Mouse (Mus musculus) adrenal gland, postnatal 10 days (tissue): ENCODE measurements around the gene Sugp2. TPM values are rescaled to one million over a fixed set of nuclear protein-coding genes. Genes with fewer than 3 reads are reported as not detected.
"Not testable (repeated sequence)": the region's sequence is repeated elsewhere in the genome, so short reads cannot be mapped to it uniquely, and the experiment has no call there.

ENCODE experiments used
- DNase-seq: peaks from one replicate; pipeline ENCODE4 v3.0.0; 2021; ENCODE audit warnings: mixed read lengths
- long read RNA-seq, 2 experiments: library from polyadenylated mRNA; stranded (forward); transcript quantifications; one replicate each; pipeline ENCODE4 v2.0.0; 2021
- total RNA-seq, 2 experiments: library from RNA; stranded (reverse); gene quantifications; 2 replicates each; pipeline ENCODE4 v1.2.3; 2021

The Sugp2 gene
- total RNA-seq, result 10 to 100 TPM; 28.9 to 48.5 TPM
- long read RNA-seq, experiment 1, full-length matches to known transcripts, result 1 of 16 reads
- long read RNA-seq, experiment 1, partial matches to known transcripts, result 8 of 16 reads
- long read RNA-seq, experiment 1, other reads (novel, unspliced or antisense), result 7 of 16 reads
- long read RNA-seq, experiment 2, full-length matches to known transcripts, result 8 of 21 reads
- long read RNA-seq, experiment 2, partial matches to known transcripts, result 2 of 21 reads
- long read RNA-seq, experiment 2, other reads (novel, unspliced or antisense), result 11 of 21 reads

DNA sequence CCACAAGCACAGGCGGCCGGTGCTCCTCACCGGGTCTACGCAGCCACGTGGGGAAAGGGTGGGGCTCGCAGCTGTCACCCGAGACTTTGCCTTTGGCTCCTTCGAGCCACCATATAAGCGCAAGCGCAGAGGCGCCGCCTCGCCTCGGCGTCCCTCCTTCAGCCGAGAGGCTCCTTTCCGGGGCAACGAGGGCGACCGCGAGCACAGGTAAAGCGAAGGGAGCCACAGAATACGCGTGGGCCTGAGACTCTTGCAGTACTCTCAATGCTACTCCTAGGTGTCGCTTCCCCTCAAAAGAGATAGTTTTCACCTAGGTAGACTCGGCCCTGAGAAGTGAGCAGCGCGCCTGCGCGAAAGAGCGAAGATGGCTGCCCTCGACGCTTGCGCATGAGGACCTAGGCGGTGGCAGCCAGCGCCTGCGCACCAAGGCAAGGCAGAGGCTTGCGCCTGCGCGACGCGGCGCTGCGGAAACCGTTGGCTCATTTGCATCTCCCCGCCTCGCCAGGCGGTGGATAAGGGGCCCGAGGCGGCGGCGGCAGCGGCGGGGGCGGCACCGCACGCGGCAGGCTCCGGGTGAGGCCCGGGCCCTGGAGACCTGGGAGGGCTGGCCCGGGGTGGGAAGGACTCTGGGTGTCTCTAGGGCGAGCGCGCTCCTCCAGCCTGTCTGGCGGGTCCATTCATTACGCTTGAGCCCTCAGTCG is at the start of gene Sugp2, which contains the start of gene Armc6:
Gene Sugp2 (plus strand): TSS at position 147 of the 701 bp plus-strand sequence.
Gene Armc6 (minus strand): TSS at position 387 of the 701 bp plus-strand sequence.
- DNase-seq, result peak; percentile 95

DNA sequence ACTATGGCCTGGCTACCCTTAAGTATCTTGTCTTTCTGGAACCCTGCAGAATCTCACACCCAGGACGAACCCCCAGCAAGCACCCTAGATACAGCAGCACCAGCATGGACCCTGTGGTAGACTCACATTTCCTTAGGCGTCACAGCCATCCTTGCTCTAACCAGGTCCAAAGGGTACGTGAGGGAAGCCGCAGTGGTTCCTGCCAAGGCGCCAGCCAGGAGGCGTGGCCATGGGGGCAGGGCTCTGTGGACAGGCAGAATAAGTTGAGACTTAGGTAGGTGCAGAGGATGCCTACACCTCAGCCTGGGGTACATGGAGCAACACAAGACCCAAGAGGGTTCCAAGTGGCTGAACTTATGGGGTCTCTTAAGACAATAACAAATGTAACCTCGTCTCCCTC is 45.3 kb upstream of the Sugp2 start:
- peak; percentile 52 for DNase-seq

DNA sequence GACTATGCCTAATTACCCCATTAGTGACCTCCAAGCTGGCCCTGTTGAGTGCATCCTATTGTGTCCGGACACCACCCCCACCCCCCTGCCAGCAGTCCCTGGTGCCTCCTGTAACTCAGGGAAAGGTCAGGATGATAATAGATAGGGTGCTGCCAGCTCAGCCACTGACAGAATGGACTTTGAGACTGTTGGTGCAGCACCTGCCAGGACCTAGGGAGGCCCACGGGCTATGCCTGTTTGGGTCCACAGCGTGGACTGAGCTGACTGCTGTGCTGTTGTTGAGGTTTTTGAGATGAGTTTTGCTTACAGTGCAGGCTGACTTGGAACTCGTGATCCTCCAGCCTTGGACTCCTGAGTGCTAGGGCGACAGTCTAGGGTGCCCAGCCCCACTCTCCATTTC is 40.8 kb upstream of the Sugp2 start:
- no peak for DNase-seq

DNA sequence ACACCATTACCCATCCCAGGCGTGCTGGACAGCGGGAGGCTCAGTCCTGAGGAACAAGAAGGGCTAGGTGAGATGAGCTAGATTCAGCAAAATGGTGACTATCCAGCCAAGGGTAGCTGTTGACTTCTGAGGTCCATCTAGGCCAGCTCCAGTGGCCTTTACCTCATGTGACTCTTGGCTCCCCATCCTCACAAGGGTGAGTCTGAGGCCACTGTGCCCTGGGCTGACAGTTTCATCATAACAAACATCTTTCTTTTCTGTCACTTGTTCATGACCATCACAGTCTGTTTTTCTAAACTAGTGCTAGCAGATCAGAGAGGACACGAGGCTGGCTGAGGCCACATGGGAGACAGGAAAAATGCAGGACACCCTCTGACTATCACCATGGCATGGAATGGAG is 39.8 kb upstream of the Sugp2 start:
- DNase-seq, result no peak

DNA sequence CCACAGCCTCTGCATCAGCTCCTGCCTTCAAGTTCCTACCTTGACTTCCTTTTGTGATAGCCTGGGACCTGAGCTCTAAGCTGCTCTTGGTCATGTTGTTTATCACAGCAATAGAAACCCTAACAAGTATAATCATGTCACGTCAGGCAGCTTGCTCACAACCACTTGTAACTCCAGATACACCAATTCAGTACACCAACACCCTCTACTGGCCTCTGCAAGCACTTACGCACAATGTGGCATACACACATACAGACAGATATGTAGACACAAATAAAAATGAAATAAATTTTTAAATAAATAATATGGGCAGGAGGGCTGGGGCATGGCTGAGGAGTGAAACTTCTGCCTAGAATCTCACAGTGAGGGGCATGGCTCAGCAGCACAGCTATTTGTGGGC is 38.3 kb upstream of the Sugp2 start:
- no peak for DNase-seq

DNA sequence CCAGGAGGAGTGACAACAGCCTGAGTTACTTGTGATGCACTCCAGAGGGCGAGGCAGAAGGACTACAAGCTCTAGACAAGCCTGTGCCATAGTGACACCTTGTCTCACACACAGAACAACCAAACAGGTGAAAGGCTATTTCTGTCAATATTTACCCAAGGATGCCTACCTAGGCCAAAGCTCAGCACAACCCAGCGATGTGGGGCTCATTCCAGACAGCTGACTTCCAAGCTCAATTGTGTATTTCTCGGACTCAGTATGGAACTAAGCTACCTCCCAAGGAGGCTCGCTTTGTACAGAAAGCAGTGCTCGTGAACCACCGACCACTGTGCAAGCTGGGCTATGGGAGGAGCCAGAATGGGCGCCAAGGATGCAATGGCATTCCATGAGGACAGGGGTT is 36.4 kb upstream of the Sugp2 start:
- DNase-seq, result no peak

DNA sequence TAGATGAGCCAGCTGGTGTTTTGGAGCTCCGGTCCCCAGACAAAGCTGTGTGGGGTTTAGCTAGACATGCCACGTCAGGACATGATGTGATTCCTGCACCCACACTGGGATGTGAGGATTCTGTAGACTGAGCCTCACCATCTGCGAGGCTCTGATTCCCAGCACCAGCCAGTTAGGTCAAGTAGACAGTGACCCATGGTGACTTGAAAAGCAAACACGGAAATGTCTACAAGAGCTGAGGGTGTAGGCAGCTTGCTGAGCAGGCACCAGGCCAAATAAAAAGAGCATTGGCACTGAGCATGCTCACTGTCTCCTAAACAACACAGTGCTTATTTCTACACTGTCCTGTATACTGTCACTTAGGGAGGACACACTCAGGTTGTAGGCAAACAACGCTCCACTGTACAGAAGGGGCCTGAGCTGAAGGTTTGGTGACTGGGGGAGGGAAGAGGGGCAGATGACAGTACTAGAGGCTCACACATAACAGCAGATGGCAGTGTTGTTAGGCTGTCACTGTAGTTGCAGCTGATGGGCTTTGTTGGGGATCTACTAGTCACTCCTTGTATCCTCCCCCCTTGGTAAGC is 33.8 kb upstream of the Sugp2 start:
- DNase-seq, result no peak

DNA sequence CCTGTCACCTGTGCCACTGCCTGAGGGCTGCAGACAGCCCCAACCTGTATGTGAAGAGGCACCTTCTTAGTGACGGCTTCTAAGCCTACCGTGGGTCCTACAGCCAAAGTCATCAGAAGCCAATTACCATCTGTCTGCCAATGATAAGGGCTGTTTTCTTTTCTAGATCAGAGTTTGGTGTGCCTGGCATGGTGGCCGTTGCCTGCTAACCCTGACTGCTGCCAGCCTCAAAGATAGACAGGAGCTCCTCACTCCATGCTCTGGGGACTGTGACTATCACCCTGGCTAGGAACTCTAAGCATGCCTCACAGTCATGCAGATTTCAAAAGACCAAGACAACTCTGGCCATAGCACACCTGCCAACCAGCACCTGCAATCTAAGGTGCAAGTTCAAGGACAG is 32.6 kb upstream of the Sugp2 start:
- DNase-seq, result no peak

DNA sequence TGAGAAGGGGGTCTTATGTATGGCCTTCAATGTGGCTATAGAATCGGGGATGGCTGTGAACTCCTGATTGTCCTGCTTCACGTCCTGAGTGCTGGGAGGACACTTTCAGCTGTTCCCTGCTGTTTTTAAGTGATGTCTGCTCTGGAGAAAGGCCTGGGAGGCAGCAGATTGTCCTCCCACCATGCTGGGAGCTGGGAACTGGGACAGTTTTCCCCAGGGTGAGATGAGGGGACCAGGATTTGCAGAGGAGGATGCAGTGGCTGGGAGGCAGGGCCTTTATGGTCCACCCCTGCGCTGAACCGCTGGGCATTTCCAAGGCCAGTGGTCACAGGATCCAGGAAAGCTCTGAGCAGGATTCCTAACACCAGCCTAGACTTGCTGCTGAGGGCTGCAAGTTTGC is 31.0 kb upstream of the Sugp2 start:
- DNase-seq, result no peak

DNA sequence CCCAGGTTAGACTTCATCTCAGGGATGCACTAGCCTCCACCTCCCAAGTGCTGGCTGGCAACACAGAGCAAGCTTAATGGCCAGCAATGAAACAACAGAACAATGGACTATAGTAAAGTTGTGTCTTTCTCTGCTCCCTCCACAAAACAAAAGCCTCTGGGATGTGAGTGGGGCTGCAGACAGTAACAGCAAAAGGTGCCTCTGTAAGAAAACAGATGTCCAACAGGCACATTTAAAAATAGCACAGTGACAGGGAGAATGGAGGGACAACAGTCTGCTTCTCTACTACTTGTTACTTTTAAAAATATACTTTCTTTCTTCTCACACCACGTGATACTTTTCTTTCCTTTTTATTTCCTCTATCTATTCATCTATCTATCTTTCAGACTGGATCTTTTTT is 29.3 kb upstream of the Sugp2 start:
- DNase-seq, result no peak

DNA sequence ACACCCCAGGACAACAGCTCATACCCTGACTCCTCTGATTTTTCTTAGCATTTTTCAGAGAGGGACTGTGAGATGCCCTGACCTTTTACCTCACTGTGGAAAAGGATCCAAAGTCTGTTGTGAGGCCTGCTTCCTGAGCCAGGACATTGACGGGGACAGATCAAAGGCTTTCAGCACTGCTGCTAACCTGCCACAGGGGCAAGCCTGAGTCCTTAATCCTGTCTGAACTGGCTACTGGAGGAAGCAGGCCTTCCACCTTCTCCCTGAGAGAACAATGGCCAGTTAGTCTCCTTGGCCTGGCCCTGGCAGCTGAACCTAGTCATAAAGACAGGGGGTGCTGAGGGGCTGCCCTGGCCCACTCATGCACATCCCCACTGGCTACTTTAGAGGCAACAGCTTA is 25.9 kb upstream of the Sugp2 start:
- DNase-seq, result no peak

DNA sequence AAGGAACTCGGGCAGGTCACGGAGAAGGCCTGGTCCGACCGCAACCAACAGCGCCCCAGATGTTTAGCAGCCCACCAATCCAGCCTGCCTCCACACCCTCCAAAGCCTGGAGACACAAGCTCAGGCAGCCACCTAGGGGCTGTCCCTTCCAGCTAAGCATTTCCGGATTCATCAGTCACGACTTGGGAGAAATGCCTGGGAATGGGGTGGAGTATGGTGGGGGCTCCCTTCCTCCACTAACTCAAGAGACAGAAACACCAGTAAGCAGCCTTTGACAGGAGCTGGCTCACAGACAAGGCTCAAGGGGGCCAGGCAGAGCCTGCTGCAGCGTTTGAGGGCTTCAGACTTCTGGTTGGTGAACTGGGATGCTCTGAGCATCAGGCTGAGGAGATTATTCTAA is 23.5 kb upstream of the Sugp2 start:
- DNase-seq, result peak; percentile 50

DNA sequence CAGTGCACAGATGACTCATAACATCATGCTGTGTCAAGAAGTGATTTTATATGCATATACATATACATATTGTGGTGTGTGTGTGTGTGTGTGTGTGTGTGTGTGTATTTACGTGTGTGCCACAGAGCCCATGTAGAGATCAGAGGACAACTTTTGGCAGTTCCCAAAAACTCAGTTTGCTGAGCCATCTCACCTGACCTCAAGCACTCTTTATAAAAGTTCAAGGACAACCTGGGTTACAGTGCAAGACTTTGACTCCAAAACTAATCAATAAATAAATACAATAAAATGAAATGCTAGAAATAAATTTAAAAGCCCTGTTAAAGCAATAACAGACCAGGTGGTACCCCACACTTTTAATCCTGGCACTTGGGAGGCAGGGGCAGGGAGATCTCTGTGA is 22.8 kb upstream of the Sugp2 start:
- no peak for DNase-seq

DNA sequence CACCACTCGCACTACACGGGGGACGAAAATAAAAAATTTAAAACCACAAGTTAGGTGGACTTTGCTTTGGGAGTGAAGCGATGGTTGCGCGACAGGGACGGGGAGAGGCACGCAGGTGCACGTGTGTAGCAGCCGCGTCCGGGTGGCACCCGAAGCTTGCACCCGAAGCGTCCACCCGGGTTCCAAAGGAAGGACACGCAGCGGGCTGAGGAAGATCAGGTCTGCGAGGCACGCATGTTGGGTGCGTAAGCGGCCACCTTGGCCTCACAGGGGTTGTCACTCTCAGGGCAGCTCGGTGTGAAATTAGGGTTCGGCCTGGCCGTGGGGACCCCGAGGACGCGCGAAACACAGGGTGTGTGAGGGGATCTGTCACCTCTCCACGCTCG is 22.3 kb upstream of the Sugp2 start:
- DNase-seq, result peak; percentile 60

DNA sequence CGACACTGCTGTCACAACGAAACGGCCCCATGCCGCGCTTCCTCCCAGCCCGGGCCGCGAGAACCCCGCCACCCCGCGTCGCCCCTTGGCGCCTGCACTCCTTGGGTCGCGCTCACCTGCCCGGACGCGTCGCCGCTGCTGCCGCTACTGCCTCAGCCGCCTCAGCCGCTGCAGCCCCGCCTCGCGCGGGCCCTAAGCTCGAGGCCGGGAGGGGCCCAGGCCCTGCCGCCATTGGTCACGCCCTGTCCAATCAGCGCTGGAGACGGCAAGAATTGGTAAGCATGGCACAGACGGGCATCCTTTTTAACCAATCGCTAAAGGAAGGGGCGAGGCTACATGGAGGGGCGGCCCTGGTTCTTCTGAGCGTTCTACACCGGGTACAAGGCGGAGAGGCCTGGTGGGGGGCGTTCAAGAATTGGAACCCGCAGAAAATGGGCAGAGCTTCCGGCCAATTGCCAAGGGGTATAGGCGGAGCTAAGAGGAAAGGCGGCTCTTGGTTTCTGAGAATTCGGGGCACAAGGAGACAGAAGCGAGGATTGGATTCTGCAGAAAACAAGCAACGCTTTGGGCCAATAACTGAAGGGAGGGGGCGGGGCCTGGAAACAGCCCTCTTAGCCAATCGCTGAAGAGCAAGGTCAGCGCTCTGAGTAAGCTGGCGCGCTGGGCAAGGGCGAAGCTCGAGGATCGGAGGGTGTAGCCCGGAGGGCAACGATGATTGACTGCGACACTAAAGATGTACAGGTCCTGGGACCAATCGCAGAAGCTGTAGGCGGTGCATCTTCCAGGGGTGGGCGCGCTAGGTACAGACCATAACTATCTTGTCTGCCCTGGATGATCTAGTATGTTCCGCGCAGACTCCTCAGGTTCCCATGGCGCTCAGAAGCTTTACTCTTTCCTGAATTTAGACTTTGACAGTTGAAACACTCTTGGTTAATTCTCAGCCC is 21.6 kb upstream of the Sugp2 start, which contains the start of gene Slc25a42:
Gene Slc25a42 (minus strand): TSS at position 194 of the 944 bp plus-strand sequence.
- DNase-seq, result peak; percentile 97

DNA sequence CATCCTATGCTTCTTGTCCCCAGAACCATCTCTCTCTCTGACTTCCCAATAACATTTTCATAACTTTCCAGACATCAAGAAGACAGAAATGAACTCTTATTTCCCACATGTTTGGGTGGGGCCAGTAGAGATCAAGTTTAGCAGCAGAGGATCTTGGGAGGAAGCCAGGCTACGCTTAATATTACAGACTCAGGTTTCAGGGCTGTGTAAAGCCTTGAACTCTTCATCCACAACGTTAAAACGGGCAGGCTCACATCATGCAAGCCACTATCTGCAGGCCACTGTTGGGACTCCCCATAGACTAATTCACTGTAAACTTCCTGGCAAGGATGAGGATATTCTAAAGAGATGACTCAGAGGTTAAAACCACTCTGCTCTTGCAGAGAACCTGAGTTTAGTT is 19.6 kb upstream of the Sugp2 start:
- DNase-seq, result no peak

DNA sequence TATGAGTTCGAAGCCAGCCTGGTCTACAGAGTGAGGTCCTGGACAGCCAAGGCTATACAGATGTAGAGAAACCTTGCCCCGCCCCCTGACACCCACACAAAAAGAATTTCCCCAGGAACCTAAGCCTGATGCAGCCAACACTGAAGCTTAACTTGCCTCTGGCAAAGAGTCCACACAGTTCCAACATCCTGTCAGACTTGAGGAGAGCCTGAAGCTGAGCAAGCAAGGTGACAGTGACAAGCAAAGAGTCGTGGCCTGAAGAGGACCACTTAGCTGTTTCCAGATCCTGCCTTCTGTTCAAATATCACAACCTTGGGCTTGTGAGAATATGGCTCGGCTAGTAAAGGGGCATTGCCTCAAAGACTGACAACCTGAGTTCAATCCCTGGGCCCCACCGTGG is 18.9 kb upstream of the Sugp2 start:
- no peak for DNase-seq

DNA sequence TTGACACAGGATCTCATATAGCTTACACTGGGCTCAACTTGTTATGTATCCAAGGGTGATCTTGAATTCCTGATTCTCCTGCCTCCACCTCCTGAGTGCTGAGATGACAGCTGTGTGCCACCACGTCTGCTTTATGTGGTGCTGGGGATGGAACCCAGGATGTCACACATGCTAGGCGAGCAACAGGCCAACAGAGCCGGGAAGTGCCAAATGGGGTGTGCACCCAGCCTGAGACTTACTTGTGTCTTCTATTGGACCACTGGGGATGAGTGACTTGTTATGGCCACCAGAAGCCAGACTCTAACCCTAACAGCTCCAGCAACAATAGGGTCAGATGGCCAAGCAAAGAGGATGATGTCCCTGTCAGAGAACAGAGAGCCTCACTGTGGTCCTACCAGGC is 17.9 kb upstream of the Sugp2 start:
- DNase-seq, result not testable (repeated sequence)

DNA sequence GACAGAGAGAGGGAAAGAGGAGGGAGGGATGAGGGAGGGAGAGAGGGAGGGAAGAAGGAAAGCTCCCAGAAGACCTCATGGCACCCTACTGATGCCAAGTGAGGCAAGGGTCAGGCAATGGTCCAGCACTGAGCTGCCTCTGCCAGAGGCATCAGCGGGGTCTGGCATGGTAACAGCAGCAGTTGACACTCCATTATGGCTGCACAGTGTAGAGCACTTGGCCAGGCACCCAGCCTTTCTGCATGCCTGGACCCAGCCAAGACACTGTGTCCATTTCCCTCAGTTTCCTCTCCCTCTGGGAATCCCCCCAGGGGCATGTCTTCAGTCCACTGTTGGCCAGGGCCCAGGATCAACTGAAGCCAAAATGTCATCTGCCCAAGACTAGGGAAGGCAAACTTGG is 17.5 kb upstream of the Sugp2 start:
- peak; percentile 84 for DNase-seq

DNA sequence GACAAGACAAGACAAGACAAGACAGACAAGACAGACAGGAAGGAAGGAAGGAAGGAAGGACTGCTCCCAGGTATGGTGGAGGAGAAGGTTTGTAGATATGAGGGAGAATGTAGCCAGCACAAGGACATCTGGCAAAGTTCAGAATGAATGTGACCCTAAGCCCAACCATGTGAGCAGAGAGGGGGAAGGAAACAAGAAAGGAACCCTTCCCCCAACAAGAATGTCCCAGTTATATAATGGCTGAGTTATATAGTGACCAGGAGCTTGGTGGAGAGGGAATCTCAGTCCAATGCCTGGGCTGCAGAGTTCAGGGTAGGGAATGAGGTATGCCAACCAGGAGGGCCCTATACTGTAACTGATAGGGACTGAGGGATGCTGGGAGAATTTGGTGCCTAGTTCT is 16.6 kb upstream of the Sugp2 start:
- DNase-seq, result no peak

DNA sequence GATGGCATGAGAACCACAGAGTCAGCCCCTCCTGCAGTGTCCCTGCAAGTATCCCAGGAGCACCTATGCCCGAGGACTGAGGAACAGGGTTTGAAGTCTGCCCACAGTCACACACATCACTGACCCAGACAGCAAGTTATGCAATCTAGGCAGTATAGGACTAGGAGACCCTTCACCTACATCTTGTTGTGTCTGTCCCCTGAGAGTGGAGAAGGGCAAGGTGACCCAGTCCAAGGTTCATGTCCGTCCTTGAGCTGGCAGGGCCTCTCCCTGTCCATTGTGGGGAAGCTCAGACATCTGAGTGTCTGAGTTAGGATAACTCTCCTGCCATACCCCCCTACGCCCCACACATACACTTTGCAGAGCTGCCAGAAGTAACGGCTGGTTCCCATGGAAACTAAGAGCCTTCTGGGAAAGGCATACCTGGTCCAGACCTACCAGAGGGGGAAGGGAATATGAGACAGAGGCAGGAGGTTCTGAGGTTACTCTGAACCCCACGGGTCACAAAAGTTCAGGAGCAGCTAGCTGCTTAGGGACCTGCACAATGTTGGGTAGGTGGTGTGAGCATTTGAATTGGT is 14.8 kb upstream of the Sugp2 start:
- peak; percentile 57 for DNase-seq

DNA sequence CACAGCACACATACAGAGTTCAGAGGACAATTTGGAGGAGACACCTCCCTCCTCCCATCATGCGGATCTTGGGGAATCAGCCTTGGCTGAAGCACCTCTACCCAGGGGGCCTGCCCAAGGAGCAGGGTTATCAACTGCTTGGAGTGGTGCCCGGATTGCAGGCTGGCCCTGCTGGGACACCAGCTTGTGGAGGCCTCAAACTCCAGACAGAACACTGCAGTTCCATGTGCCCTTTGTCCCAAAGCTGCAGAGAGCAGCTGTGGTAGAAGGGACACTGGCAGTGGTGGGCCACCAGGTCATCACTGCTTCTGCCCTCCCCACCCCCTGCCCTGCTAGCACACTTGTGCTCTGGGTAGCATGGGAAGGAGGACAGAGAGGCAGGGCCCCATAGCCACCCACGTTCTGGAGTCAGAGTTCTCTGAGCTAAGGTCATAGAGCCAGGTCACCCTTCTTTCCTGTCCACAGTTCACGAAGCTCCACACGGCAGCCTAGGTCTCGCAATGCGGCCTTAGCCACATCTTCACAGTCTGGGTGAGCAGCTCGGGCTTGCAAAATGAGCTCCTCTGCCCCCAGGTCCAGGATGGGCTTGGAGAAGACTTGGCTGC is 13.7 kb upstream of the Sugp2 start:
- DNase-seq, result peak; percentile 87
